Mouse (Mus musculus): ENCODE data around the gene Pla2g7. TPM values are rescaled to one million over a fixed set of nuclear protein-coding genes. Genes with fewer than 3 reads are reported as not detected.

Gene Pla2g7
- polyA plus RNA-seq, 1 experiment from 2014 or later, result 12.5 TPM

DNA sequence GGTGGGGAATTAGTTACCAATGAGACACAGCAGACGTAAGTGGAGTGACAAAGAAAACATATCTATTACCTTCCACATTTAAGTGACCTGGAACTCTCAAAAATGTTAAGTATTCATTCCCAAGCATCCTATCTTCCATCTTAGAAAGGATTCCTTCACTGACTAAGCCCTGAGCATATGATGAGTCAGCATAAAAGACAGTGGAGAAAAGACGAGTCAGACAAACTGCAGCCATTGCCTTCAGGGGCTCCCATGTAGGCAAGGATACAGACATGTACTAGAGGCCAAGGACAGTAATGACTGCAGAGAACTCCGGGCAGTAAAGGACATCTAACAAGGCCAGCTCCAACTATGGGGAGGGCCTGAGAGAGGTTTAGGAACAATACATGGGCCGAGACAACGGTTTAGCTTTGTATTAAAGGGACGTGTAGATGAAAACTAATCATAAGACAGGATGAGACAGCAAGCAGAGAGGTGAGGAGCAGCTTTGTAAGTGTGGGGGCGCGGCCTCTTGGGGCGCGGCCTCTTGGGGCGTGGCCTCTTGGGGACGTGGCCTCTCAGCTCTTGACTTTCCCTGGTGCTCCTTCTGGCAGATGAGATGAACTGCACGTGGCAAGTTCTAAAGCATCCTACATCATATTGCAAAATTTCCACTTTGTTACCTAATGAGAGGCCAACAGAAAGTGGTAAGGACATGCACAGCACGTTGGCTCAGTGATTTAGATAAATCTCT lies 83.6 kb downstream of the Pla2g7 start:
- WGBS, result 67% methylated on average over 14 of the region's 14 CpGs

More for the DNA sequence above, 83.6 kb downstream of the Pla2g7 start:
- Histone ChIP-seq H3K9ac (no peak overlapping the region), H3K4me1 (replicated peaks) (peaks cover 3% of the 10 kb centered on the region; the same call in 1 of the 2 replicates), H3K9me3 (replicated peaks) (no peaks in the 10 kb centered on the region), H3K27me3 (no peaks in the 10 kb centered on the region), H3K36me3 (no peaks in the 10 kb centered on the region; the same call in 1 of the 2 replicates), H3K27ac (no peak overlapping the region), H3K4me2 (no peak overlapping the region), H3K4me3 (no peak overlapping the region)
- no peak for ATAC-seq (replicated peaks; ENCODE audit: insufficient number of reproducible peaks, insufficient read depth, low FRiP score, low read depth)

Other genes starting within 250 kb of the Pla2g7 start
- gene Adgrf5, start 207.6 kb upstream of the Pla2g7 start, polyA plus RNA-seq (2015; fragmentation: Nextera tagmentation; extraction: Ambion mirVana), result 20.5 and 21.3 TPM in 2 replicates
- not detected in 2 replicates for gene Mep1a, start 65.3 kb upstream of the Pla2g7 start, polyA plus RNA-seq (2015; fragmentation: Nextera tagmentation; extraction: Ambion mirVana)
- not detected in 2 replicates for gene Ankrd66, start 24.5 kb upstream of the Pla2g7 start, polyA plus RNA-seq (2015; fragmentation: Nextera tagmentation; extraction: Ambion mirVana)
- gene Tdrd6, start 62.2 kb downstream of the Pla2g7 start, polyA plus RNA-seq (2015; fragmentation: Nextera tagmentation; extraction: Ambion mirVana), result not detected in 2 replicates
- gene Slc25a27, start 99.1 kb downstream of the Pla2g7 start, polyA plus RNA-seq (2015; fragmentation: Nextera tagmentation; extraction: Ambion mirVana), result 18.3 and 19.8 TPM in 2 replicates
- 48.3 and 57.1 TPM in 2 replicates for gene Cyp39a1, start 99.3 kb downstream of the Pla2g7 start, polyA plus RNA-seq (2015; fragmentation: Nextera tagmentation; extraction: Ambion mirVana)
- 56.1 and 56.4 TPM in 2 replicates for gene Rcan2, start 233.3 kb downstream of the Pla2g7 start, polyA plus RNA-seq (2015; fragmentation: Nextera tagmentation; extraction: Ambion mirVana)

All from heart, embryonic 15.5 days (tissue).